Mouse (Mus musculus) neural tube, embryonic 13.5 days (tissue): ENCODE results near the gene Olfr631. TPM values are rescaled to one million over a fixed set of nuclear protein-coding genes. Genes with fewer than 3 reads are reported as not detected.

Experiments used
- polyA plus RNA-seq: library from polyadenylated mRNA; unstranded; fragments of >200 nt; fragmentation: Nextera tagmentation; extraction: Ambion mirVana; gene quantifications from 2 replicates; pipeline ENCODE4 v1.2.1, GENCODE M21; 2015

Olfr631 gene
- polyA plus RNA-seq, 1 experiment from 2014 or later: not detected

Other genes starting within 250 kb of the Olfr631 start
- not detected in 2 replicates for gene Olfr625-ps1, start 246.1 kb upstream of the Olfr631 start, polyA plus RNA-seq
- not detected in 2 replicates for gene Olfr243, start 214.2 kb upstream of the Olfr631 start, polyA plus RNA-seq
- gene Olfr628, start 198.5 kb upstream of the Olfr631 start, polyA plus RNA-seq: not detected in 2 replicates
- gene Olfr629, start 183.9 kb upstream of the Olfr631 start, polyA plus RNA-seq: not detected in 2 replicates
- not detected in 2 replicates for gene Olfr630, start 171.5 kb upstream of the Olfr631 start, polyA plus RNA-seq
- not detected in 2 replicates for gene Olfr69, start 157.2 kb upstream of the Olfr631 start, polyA plus RNA-seq
- gene Olfr68, start 149.1 kb upstream of the Olfr631 start, polyA plus RNA-seq: not detected in 2 replicates
- gene Olfr67, start 137.0 kb upstream of the Olfr631 start, polyA plus RNA-seq: not detected in 2 replicates
- gene Hbb-bt, start 114.8 kb upstream of the Olfr631 start, polyA plus RNA-seq: 1,029 and 1,038 TPM in 2 replicates
- gene Hbb-bs, start 100.7 kb upstream of the Olfr631 start, polyA plus RNA-seq: 1,894 and 2,140 TPM in 2 replicates
- gene Hbb-bh2, start 88.3 kb upstream of the Olfr631 start, polyA plus RNA-seq: not detected in 2 replicates
- 31.8 and 57.0 TPM in 2 replicates for gene Hbb-bh1, start 85.7 kb upstream of the Olfr631 start, polyA plus RNA-seq
- 3,874 and 4,036 TPM in 2 replicates for gene Hbb-y, start 75.6 kb upstream of the Olfr631 start, polyA plus RNA-seq
- gene Olfr66, start 42.6 kb upstream of the Olfr631 start, polyA plus RNA-seq: not detected in 2 replicates
- not detected in 2 replicates for gene Olfr64, start 34.3 kb upstream of the Olfr631 start, polyA plus RNA-seq
- not detected in 2 replicates for gene Olfr65, start 25.3 kb upstream of the Olfr631 start, polyA plus RNA-seq
- gene Olfr632, start 5.5 kb downstream of the Olfr631 start, polyA plus RNA-seq: 0.08 TPM in 1 of 2 replicates, not detected in the other
- not detected in 2 replicates for gene Olfr633, start 15.6 kb downstream of the Olfr631 start, polyA plus RNA-seq
- not detected in 2 replicates for gene Olfr635, start 42.3 kb downstream of the Olfr631 start, polyA plus RNA-seq
- gene Olfr638, start 69.9 kb downstream of the Olfr631 start, polyA plus RNA-seq: not detected in 2 replicates
- not detected in 2 replicates for gene Olfr639, start 88.5 kb downstream of the Olfr631 start, polyA plus RNA-seq
- gene Olfr640, start 96.7 kb downstream of the Olfr631 start, polyA plus RNA-seq: not detected in 2 replicates
- gene Olfr641, start 106.6 kb downstream of the Olfr631 start, polyA plus RNA-seq: not detected in 2 replicates
- not detected in 2 replicates for gene Olfr642, start 123.8 kb downstream of the Olfr631 start, polyA plus RNA-seq
- not detected in 2 replicates for gene 4930516K23Rik, start 132.6 kb downstream of the Olfr631 start, polyA plus RNA-seq
- gene Olfr644, start 143.0 kb downstream of the Olfr631 start, polyA plus RNA-seq: not detected in 2 replicates
- not detected in 2 replicates for gene Olfr645, start 156.6 kb downstream of the Olfr631 start, polyA plus RNA-seq
- gene Olfr646, start 176.0 kb downstream of the Olfr631 start, polyA plus RNA-seq: not detected in 2 replicates
- gene Ubqln5, start 201.0 kb downstream of the Olfr631 start, polyA plus RNA-seq: not detected in 2 replicates
- gene Olfr643, start 208.6 kb downstream of the Olfr631 start, polyA plus RNA-seq: not detected in 2 replicates
- not detected in 2 replicates for gene Ubqln3, start 214.5 kb downstream of the Olfr631 start, polyA plus RNA-seq
- gene Ubqlnl, start 221.7 kb downstream of the Olfr631 start, polyA plus RNA-seq: not detected in 2 replicates
- gene Olfm5, start 236.0 kb downstream of the Olfr631 start, polyA plus RNA-seq: not detected in 2 replicates